Mouse (Mus musculus): ENCODE measurements around the gene Pkd1l3. TPM values are rescaled to one million over a fixed set of nuclear protein-coding genes. Genes with fewer than 3 reads are reported as not detected.

Gene Pkd1l3
- polyA plus RNA-seq, 1 experiment from 2014 or later, result 0.10 TPM

- Histone ChIP-seq H3K4me2 (replicated peaks; ENCODE audit: low read depth, low read length) (no peak overlapping the region), H3K27ac (ENCODE audit: low read length) (no peak overlapping the region), H3K9me3 (ENCODE audit: low read length) (peaks cover 6% of the 10 kb centered on the region), H3K36me3 (ENCODE audit: insufficient read depth, low read length) (no peaks in the 10 kb centered on the region), H3K4me1 (ENCODE audit: insufficient read depth, low read length) (no peaks in the 10 kb centered on the region), H3K9ac (replicated peaks; ENCODE audit: low read length) (no peak overlapping the region), H3K27me3 (ENCODE audit: insufficient read depth, low read length) (no peaks in the 10 kb centered on the region), H3K4me3 (ENCODE audit: low read length) (no peak overlapping the region)
- peak; percentile 77 for ATAC-seq (ENCODE audit: low FRiP score, low TSS enrichment)
- 45% methylated on average over 7 of the region's 7 CpGs for WGBS
Measured at GRCm38 (mm10) chr8:109586972-109587504, 27.3 kb upstream of the Pkd1l3 start.

GRCm38 (mm10) chr8:109590901-109591300 is 23.4 kb upstream of the Pkd1l3 start:
- Histone ChIP-seq H3K4me2 (replicated peaks; ENCODE audit: low read depth, low read length) (no peak overlapping the region), H3K27ac (ENCODE audit: low read length) (no peak overlapping the region), H3K36me3 (ENCODE audit: insufficient read depth, low read length) (peaks cover 21% of the 10 kb centered on the region), H3K9me3 (ENCODE audit: low read length) (no peaks in the 10 kb centered on the region), H3K9ac (replicated peaks; ENCODE audit: low read length) (no peak overlapping the region), H3K4me3 (ENCODE audit: low read length) (no peak overlapping the region), H3K27me3 (ENCODE audit: insufficient read depth, low read length) (no peaks in the 10 kb centered on the region), H3K4me1 (ENCODE audit: insufficient read depth, low read length) (no peaks in the 10 kb centered on the region)
- ATAC-seq (ENCODE audit: low FRiP score, low TSS enrichment), result no peak
- WGBS, result 82% methylated on average over 9 of the region's 9 CpGs

GRCm38 (mm10) chr8:109591367-109591766 is 22.9 kb upstream of the Pkd1l3 start:
- no peak overlapping the region for H3K9ac ChIP-seq (replicated peaks; ENCODE audit: low read length)
- no peaks in the 10 kb centered on the region for H3K27me3 ChIP-seq (ENCODE audit: insufficient read depth, low read length)
- no peak overlapping the region for H3K4me3 ChIP-seq (ENCODE audit: low read length)
- WGBS, result 92% methylated on average over 3 of the region's 3 CpGs
- no peak for ATAC-seq (ENCODE audit: low FRiP score, low TSS enrichment)
- peaks cover 21% of the 10 kb centered on the region for H3K36me3 ChIP-seq (ENCODE audit: insufficient read depth, low read length)
- no peak overlapping the region for H3K4me2 ChIP-seq (replicated peaks; ENCODE audit: low read depth, low read length)
- no peaks in the 10 kb centered on the region for H3K4me1 ChIP-seq (ENCODE audit: insufficient read depth, low read length)
- no peak overlapping the region for H3K27ac ChIP-seq (ENCODE audit: low read length)
- H3K9me3 ChIP-seq (ENCODE audit: low read length), result no peaks in the 10 kb centered on the region

- Histone ChIP-seq H3K27ac (ENCODE audit: low read length) (no peak overlapping the region), H3K36me3 (ENCODE audit: insufficient read depth, low read length) (peaks cover 21% of the 10 kb centered on the region), H3K27me3 (ENCODE audit: insufficient read depth, low read length) (no peaks in the 10 kb centered on the region), H3K9me3 (ENCODE audit: low read length) (no peaks in the 10 kb centered on the region), H3K4me2 (replicated peaks; ENCODE audit: low read depth, low read length) (no peak overlapping the region), H3K9ac (replicated peaks; ENCODE audit: low read length) (no peak overlapping the region), H3K4me3 (ENCODE audit: low read length) (no peak overlapping the region), H3K4me1 (ENCODE audit: insufficient read depth, low read length) (no peaks in the 10 kb centered on the region)
- 88% methylated on average over 5 of the region's 5 CpGs for WGBS
- no peak for ATAC-seq (ENCODE audit: low FRiP score, low TSS enrichment)
Measured at GRCm38 (mm10) chr8:109592164-109592563, 22.2 kb upstream of the Pkd1l3 start.

GRCm38 (mm10) chr8:109593117-109593788 is 21.1 kb upstream of the Pkd1l3 start:
- no peaks in the 10 kb centered on the region for H3K4me1 ChIP-seq (ENCODE audit: insufficient read depth, low read length)
- H3K9ac ChIP-seq (replicated peaks; ENCODE audit: low read length), result no peak overlapping the region
- WGBS, result 76% methylated on average over 6 of the region's 6 CpGs
- H3K27ac ChIP-seq (ENCODE audit: low read length), result no peak overlapping the region
- H3K4me2 ChIP-seq (replicated peaks; ENCODE audit: low read depth, low read length), result no peak overlapping the region
- ATAC-seq (ENCODE audit: low FRiP score, low TSS enrichment), result no peak
- no peak overlapping the region for H3K4me3 ChIP-seq (ENCODE audit: low read length)
- H3K36me3 ChIP-seq (ENCODE audit: insufficient read depth, low read length), result peaks cover 21% of the 10 kb centered on the region
- no peaks in the 10 kb centered on the region for H3K27me3 ChIP-seq (ENCODE audit: insufficient read depth, low read length)
- H3K9me3 ChIP-seq (ENCODE audit: low read length), result no peaks in the 10 kb centered on the region

- H3K27ac ChIP-seq (ENCODE audit: low read length), result no peak overlapping the region
- 53% methylated on average over 8 of the region's 8 CpGs for WGBS
- no peaks in the 10 kb centered on the region for H3K27me3 ChIP-seq (ENCODE audit: insufficient read depth, low read length)
- H3K4me1 ChIP-seq (ENCODE audit: insufficient read depth, low read length), result no peaks in the 10 kb centered on the region
- H3K4me3 ChIP-seq (ENCODE audit: low read length), result no peak overlapping the region
- H3K36me3 ChIP-seq (ENCODE audit: insufficient read depth, low read length), result peaks cover 29% of the 10 kb centered on the region
- H3K4me2 ChIP-seq (replicated peaks; ENCODE audit: low read depth, low read length), result no peak overlapping the region
- ATAC-seq (ENCODE audit: low FRiP score, low TSS enrichment), result 0 out of 2 replicates have a peak, but pooled peaks have one; percentile 59
- no peaks in the 10 kb centered on the region for H3K9me3 ChIP-seq (ENCODE audit: low read length)
- no peak overlapping the region for H3K9ac ChIP-seq (replicated peaks; ENCODE audit: low read length)
Measured at GRCm38 (mm10) chr8:109595854-109596253, 18.5 kb upstream of the Pkd1l3 start.

- Histone ChIP-seq H3K27ac (ENCODE audit: low read length) (no peak overlapping the region), H3K4me3 (ENCODE audit: low read length) (no peak overlapping the region), H3K9ac (replicated peaks; ENCODE audit: low read length) (no peak overlapping the region), H3K4me1 (ENCODE audit: insufficient read depth, low read length) (peaks cover 12% of the 10 kb centered on the region), H3K27me3 (ENCODE audit: insufficient read depth, low read length) (no peaks in the 10 kb centered on the region), H3K9me3 (ENCODE audit: low read length) (no peaks in the 10 kb centered on the region), H3K4me2 (replicated peaks; ENCODE audit: low read depth, low read length) (no peak overlapping the region), H3K36me3 (ENCODE audit: insufficient read depth, low read length) (peaks cover 14% of the 10 kb centered on the region; the same call in 1 of the 2 replicates)
- ATAC-seq (ENCODE audit: low FRiP score, low TSS enrichment), result no peak
- 79% methylated on average over 2 of the region's 2 CpGs for WGBS
Measured at GRCm38 (mm10) chr8:109606725-109607124, 7.6 kb upstream of the Pkd1l3 start.

- Histone ChIP-seq H3K4me2 (replicated peaks; ENCODE audit: low read depth, low read length) (peak overlapping the region; percentile 78), H3K9ac (replicated peaks; ENCODE audit: low read length) (peak overlapping the region; percentile 83), H3K27ac (ENCODE audit: low read length) (0 out of 2 replicates have a peak overlapping the region, but pooled peaks have one; percentile 99), H3K27me3 (ENCODE audit: insufficient read depth, low read length) (no peaks in the 10 kb centered on the region), H3K36me3 (ENCODE audit: insufficient read depth, low read length) (peaks cover 14% of the 10 kb centered on the region; the same call in 1 of the 2 replicates), H3K4me3 (ENCODE audit: low read length) (peak overlapping the region; percentile 73), H3K4me1 (ENCODE audit: insufficient read depth, low read length) (peaks cover 12% of the 10 kb centered on the region), H3K9me3 (ENCODE audit: low read length) (no peaks in the 10 kb centered on the region)
- no peak for ATAC-seq (ENCODE audit: low FRiP score, low TSS enrichment)
- 10% methylated on average over 12 of the region's 12 CpGs for WGBS
Measured at GRCm38 (mm10) chr8:109607650-109608049, 6.7 kb upstream of the Pkd1l3 start.

GRCm38 (mm10) chr8:109608271-109609152 is 5.8 kb upstream of the Pkd1l3 start, which contains the start of gene Dhodh:
Gene Dhodh, minus strand, starts transcription at chr8:109608673.
- ATAC-seq (ENCODE audit: low FRiP score, low TSS enrichment), result peak; percentile 99
- Histone ChIP-seq H3K4me3 (ENCODE audit: low read length) (peak within 1 kb of the TSS; percentile 73), H3K9ac (replicated peaks; ENCODE audit: low read length) (peak within 1 kb of the TSS; percentile 83), H3K27me3 (ENCODE audit: insufficient read depth, low read length) (no peaks in the 10 kb centered on the region), H3K4me2 (replicated peaks; ENCODE audit: low read depth, low read length) (peak within 1 kb of the TSS; percentile 78), H3K4me1 (ENCODE audit: insufficient read depth, low read length) (peaks cover 12% of the 10 kb centered on the region), H3K27ac (ENCODE audit: low read length) (peak within 1 kb of the TSS; percentile 99), H3K36me3 (ENCODE audit: insufficient read depth, low read length) (peaks cover 8% of the 10 kb centered on the region; the same call in 1 of the 2 replicates), H3K9me3 (ENCODE audit: low read length) (no peaks in the 10 kb centered on the region)
- WGBS, result under 1% methylated on average over 42 of the region's 42 CpGs

Data from kidney, embryonic 16.5 days (tissue).